Mouse (Mus musculus): Measurements from ENCODE around the gene Gm13285.
"Not testable (repeated sequence)": the region's sequence is repeated elsewhere in the genome, so short reads cannot be mapped to it uniquely, and the experiment has no call there.

Gm13285 gene

GRCm38 (mm10) chr4:88799365-88799764 is at the start of gene Gm13285:
TSS of gene Gm13285 (plus strand) at chr4:88799665.
- not testable (repeated sequence) for DNase-seq

- no peak for DNase-seq
These were observed 49.5 kb upstream of the Gm13285 start for GRCm38 (mm10) chr4:88749926-88750325.

- peak; percentile 69 for DNase-seq
These were observed 44.6 kb upstream of the Gm13285 start, which contains the start of gene Gm13271 for GRCm38 (mm10) chr4:88754818-88755340. TSS of gene Gm13271 (plus strand) at chr4:88754868.

GRCm38 (mm10) chr4:88756581-88757513 is 42.6 kb upstream of the Gm13285 start:
- peak; percentile 23 for DNase-seq

GRCm38 (mm10) chr4:88757628-88758031 is 41.8 kb upstream of the Gm13285 start:
- peak; percentile 91 for DNase-seq

- DNase-seq = not testable (repeated sequence)
These were observed 40.7 kb upstream of the Gm13285 start for GRCm38 (mm10) chr4:88758751-88759150.

GRCm38 (mm10) chr4:88759610-88760268 is 39.7 kb upstream of the Gm13285 start, which contains the start of gene Gm13283:
TSS of gene Gm13283 (plus strand) at chr4:88760119.
- peak; percentile 75 for DNase-seq

- DNase-seq = peak; percentile 88
These were observed 39.0 kb upstream of the Gm13285 start for GRCm38 (mm10) chr4:88760431-88760830.

- peak; percentile 80 for DNase-seq
These were observed 37.7 kb upstream of the Gm13285 start for GRCm38 (mm10) chr4:88761776-88762175.

- not testable (repeated sequence) for DNase-seq
These were observed 37.1 kb upstream of the Gm13285 start for GRCm38 (mm10) chr4:88762341-88762740.

GRCm38 (mm10) chr4:88763384-88764018 is 36.0 kb upstream of the Gm13285 start:
- DNase-seq = peak; percentile 70

GRCm38 (mm10) chr4:88773534-88773933 is 25.9 kb upstream of the Gm13285 start, which contains the start of gene Gm13290:
TSS of gene Gm13290 (plus strand) at chr4:88773834.
- not testable (repeated sequence) for DNase-seq

- not testable (repeated sequence) for DNase-seq
These were observed 22.8 kb upstream of the Gm13285 start, which contains the start of gene Gm13289 for GRCm38 (mm10) chr4:88776622-88777021. TSS of gene Gm13289 (plus strand) at chr4:88776922.

GRCm38 (mm10) chr4:88779550-88779949 is 19.9 kb upstream of the Gm13285 start, which contains the start of gene Gm13272:
TSS of gene Gm13272 (plus strand) at chr4:88779850.
- not testable (repeated sequence) for DNase-seq

- not testable (repeated sequence) for DNase-seq
These were observed 19.1 kb upstream of the Gm13285 start for GRCm38 (mm10) chr4:88780320-88780719.

GRCm38 (mm10) chr4:88781831-88782230 is 17.6 kb upstream of the Gm13285 start, which contains the start of gene Ifnz:
TSS of gene Ifnz (plus strand) at chr4:88782131.
- not testable (repeated sequence) for DNase-seq

GRCm38 (mm10) chr4:88782335-88782734 is 17.1 kb upstream of the Gm13285 start:
- DNase-seq = peak; percentile 32

GRCm38 (mm10) chr4:88785409-88785808 is 14.1 kb upstream of the Gm13285 start, which contains the start of gene Gm13276:
TSS of gene Gm13276 (plus strand) at chr4:88785709.
- DNase-seq = not testable (repeated sequence)

GRCm38 (mm10) chr4:88788402-88788801 is 11.1 kb upstream of the Gm13285 start, which contains the start of gene Gm13277:
TSS of gene Gm13277 (plus strand) at chr4:88788632.
- DNase-seq = peak; percentile 83

GRCm38 (mm10) chr4:88791250-88791649 is 8.2 kb upstream of the Gm13285 start, which contains the start of gene Gm13278:
TSS of gene Gm13278 (plus strand) at chr4:88791550.
- not testable (repeated sequence) for DNase-seq

GRCm38 (mm10) chr4:88793936-88794675 is 5.4 kb upstream of the Gm13285 start, which contains the start of gene Gm13275:
TSS of gene Gm13275 (plus strand) at chr4:88794487.
- peak; percentile 72 for DNase-seq
